In genomic region chr8:49553175-49553574, GRCm38 (mm10) we compare ENCODE assay signal across 15 mouse cellular contexts.
DNase-seq lines count a peak whose midpoint lies in the region; ATAC-seq and TF ChIP-seq lines count a peak whose summit lies in the region.
"Had no signal": no experiment of that assay in that cellular context is flagged by ENCODE, and none has a peak within 500 bp of the region (broad histone marks: within the 10 kb centered on the region; RNA-seq: fewer than 3 reads in every experiment).

No protein-coding gene starts in this region.

- peak; percentile 22 for DNase-seq in gastrocnemius, adult 2 months
- DNase-seq in gastrocnemius, adult 8-10 months (ENCODE audit: low spot score in 2 of 2), result no peak
- peak; percentile 2 for DNase-seq in ovary, postnatal 36 days (ENCODE audit: low spot score)
- no peak for DNase-seq in ovary, postnatal 10 days (ENCODE audit: low spot score)
- no peak for DNase-seq in frontal cortex, postnatal 36 days (ENCODE audit: low spot score in 2 of 2)
- no peak for DNase-seq in right cerebral cortex, adult 2 months (ENCODE audit: low spot score in 2 of 2)
- DNase-seq: cerebellum, adult 18-20 months; kidney, postnatal 36 days; right cerebral cortex, adult 18-20 months had no signal

- no peak overlapping the region for H3K4me3 ChIP-seq in gastrocnemius, adult 2 months
- H3K4me3 ChIP-seq in lung, embryonic 16.5 days (ENCODE audit: low read length), result no peak overlapping the region
- H3K4me3 ChIP-seq: erythroblast, embryonic 14.5 days; hindbrain, embryonic 12.5 days; neural tube, embryonic 15.5 days had no signal

- intact Hi-C loops in gastrocnemius, adult 2 months (cut with DNase I), result no loop called here

- no peaks in the 10 kb centered on the region for H3K4me1 ChIP-seq in lung, embryonic 16.5 days (replicated peaks; ENCODE audit: control insufficient read depth, insufficient read depth, low read length)
- H3K4me1 ChIP-seq: hindbrain, embryonic 12.5 days; neural tube, embryonic 15.5 days had no signal

- no peaks in the 10 kb centered on the region for H3K27me3 ChIP-seq in lung, embryonic 16.5 days (ENCODE audit: control insufficient read depth, insufficient read depth, low read depth, low read length)
- H3K27me3 ChIP-seq: hindbrain, embryonic 12.5 days; neural tube, embryonic 15.5 days had no signal

- no peaks in the 10 kb centered on the region for H3K36me3 ChIP-seq in lung, embryonic 16.5 days (ENCODE audit: control insufficient read depth, insufficient read depth, low read length)
- H3K36me3 ChIP-seq: hindbrain, embryonic 12.5 days; neural tube, embryonic 15.5 days had no signal

- peak; percentile 45; the same call in 1 of the 2 replicates for ATAC-seq in lung, embryonic 16.5 days (ENCODE audit: low read depth)
- ATAC-seq: intestine, embryonic 16.5 days had no signal

- H3K4me2 ChIP-seq in lung, embryonic 16.5 days (ENCODE audit: low read depth, low read length), result no peak overlapping the region
- H3K4me2 ChIP-seq: hindbrain, embryonic 12.5 days; neural tube, embryonic 15.5 days had no signal

- no peaks in the 10 kb centered on the region for H3K9me3 ChIP-seq in lung, embryonic 16.5 days (ENCODE audit: control insufficient read depth, low read length)
- H3K9me3 ChIP-seq: hindbrain, embryonic 12.5 days; neural tube, embryonic 15.5 days had no signal

- no peak overlapping the region for H3K9ac ChIP-seq in lung, embryonic 16.5 days (ENCODE audit: low read length)
- H3K9ac ChIP-seq: hindbrain, embryonic 12.5 days; liver, embryonic 14.5 days; neural tube, embryonic 15.5 days had no signal

- WGBS in lung, embryonic 16.5 days, result 51% methylated on average over 3 of the region's 3 CpGs

- H3K27ac ChIP-seq in gastrocnemius, adult 2 months, result no peak overlapping the region
- H3K27ac ChIP-seq in lung, embryonic 16.5 days (ENCODE audit: low read length), result no peak overlapping the region
- H3K27ac ChIP-seq: hindbrain, embryonic 12.5 days; liver, embryonic 14.5 days; neural tube, embryonic 15.5 days had no signal

- no peak for TF ChIP-seq CTCF in gastrocnemius, adult 2 months (IDR thresholded peaks at IDR 0.05)

Comparison
In these comparisons a context has a peak if more than half of its experiments do, and no peak if none do; other contexts are left out.
1. DNase-seq: peak in gastrocnemius, adult 2 months (single experiment) and ovary, postnatal 36 days (single experiment); none in gastrocnemius, adult 8-10 months (0 of 2), ovary, postnatal 10 days (single experiment), frontal cortex, postnatal 36 days (0 of 2) and right cerebral cortex, adult 2 months (0 of 2).